Mouse (Mus musculus): ENCODE data around the gene Gm11168.
"Not testable (repeated sequence)": the region's sequence is repeated elsewhere in the genome, so short reads cannot be mapped to it uniquely, and the experiment has no call there.

GRCm38 (mm10) chr9:3026136-3026535, 23.0 kb downstream of the Gm11168 start:
- not testable (repeated sequence) for TF ChIP-seq ZC3H11A (IDR thresholded peaks at IDR 0.05; ENCODE audit: borderline replicate concordance, low read depth, low read length); ZNF384 (IDR thresholded peaks at IDR 0.05; ENCODE audit: low read depth, low read length); CHD2 (IDR thresholded peaks at IDR 0.05; ENCODE audit: low read depth, low read length); HCFC1 (IDR thresholded peaks at IDR 0.05; ENCODE audit: borderline replicate concordance, insufficient read depth, low read length); MAFK (IDR thresholded peaks at IDR 0.05; ENCODE audit: insufficient read depth, low read depth, low read length)
